Mouse (Mus musculus) G1E (cell line): ENCODE results near the gene Cyp26b1.

Experiments used
- CTCF ChIP-seq: IDR thresholded peaks from 2 replicates; pipeline ENCODE4 v1.5.1; 2012; ENCODE audit warnings: low read depth, low read length, inconsistent platforms, mixed read lengths
- GATA2 ChIP-seq: IDR thresholded peaks from 2 replicates; pipeline ENCODE4 v1.6.1; 2012; ENCODE audit warnings: low read depth, low read length, inconsistent platforms, borderline replicate concordance
- POLR2AphosphoS5 ChIP-seq: IDR thresholded peaks from 2 replicates; pipeline ENCODE4 v1.6.1; 2012; ENCODE audit warnings: low read depth, low read length, inconsistent platforms; ENCODE audit not compliant: insufficient replicate concordance

GRCm38 (mm10) chr6:84569590-84569989, 24.1 kb downstream of the Cyp26b1 start:
- TF ChIP-seq CTCF = no peak
- no peak for TF ChIP-seq POLR2AphosphoS5
- TF ChIP-seq GATA2 = no peak
